Mouse (Mus musculus) right cerebral cortex, postnatal 4 days (tissue): ENCODE data around the gene Lgr5.

Source experiments
- DNase-seq: peaks from one replicate; pipeline ENCODE4 v3.0.0-alpha.2; 2022

The Lgr5 gene

DNA sequence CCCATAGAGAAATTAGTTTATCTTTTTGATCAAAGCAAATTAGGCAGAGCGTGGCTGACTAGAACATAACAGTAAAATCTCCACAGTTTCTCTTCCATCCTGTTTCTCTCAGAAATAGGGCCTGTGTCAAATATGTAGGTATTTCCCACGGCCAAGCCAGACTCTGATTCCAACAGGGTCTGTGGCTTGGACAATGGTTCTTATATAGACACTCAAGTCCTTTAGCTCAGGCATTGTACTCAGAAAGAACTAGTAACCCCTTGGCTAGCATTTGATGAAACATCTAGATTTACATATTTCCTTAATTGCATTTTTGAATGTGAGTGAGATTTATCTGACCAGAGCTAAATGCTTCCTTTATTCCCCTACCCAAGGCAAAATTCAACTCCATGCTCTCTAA lies 17.0 kb downstream of the Lgr5 start:
- DNase-seq: no peak

GRCm38 (mm10) chr10:115569712-115570491 lies 17.7 kb downstream of the Lgr5 start, which contains the start of gene A930009A15Rik:
TSS of gene A930009A15Rik (plus strand) at chr10:115569986.
- no peak for DNase-seq

GRCm38 (mm10) chr10:115563961-115564360 lies 23.6 kb downstream of the Lgr5 start:
- no peak for DNase-seq

DNA sequence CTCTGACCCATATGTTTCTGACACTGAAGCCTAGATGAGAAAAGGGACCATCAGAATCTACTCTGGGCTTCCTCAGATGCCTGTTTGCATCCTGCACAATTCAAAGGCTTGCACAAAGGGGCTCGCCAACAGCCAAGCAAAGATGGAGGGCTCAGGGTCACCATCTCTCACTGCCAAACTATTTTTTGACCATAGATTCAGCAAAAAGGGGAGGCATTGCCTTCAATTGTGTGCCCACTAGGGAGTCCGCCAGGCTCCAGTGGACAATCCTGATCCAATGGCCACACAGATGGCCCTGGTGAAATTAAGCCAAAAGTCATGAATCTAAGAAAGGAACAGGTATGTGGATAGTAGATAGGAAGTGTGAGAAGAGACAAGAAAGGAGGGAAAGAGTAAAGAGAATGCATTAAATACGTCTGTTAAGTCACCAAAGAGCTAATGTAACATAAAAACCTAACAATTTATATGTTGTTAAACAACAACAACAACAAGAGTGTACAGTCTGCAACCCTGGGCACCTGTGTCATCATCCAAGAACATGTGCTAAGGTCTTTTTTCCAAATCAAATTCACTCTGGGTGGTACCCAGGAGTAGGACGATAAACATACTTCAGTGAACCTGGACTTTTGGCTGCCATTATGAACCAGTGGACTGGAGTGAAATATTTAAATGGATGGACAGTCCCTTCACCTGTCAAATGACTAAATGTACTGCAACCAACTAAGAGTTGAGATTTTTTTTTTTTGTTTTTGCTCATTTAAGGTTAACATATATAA lies 24.5 kb downstream of the Lgr5 start:
- DNase-seq: no peak

DNA sequence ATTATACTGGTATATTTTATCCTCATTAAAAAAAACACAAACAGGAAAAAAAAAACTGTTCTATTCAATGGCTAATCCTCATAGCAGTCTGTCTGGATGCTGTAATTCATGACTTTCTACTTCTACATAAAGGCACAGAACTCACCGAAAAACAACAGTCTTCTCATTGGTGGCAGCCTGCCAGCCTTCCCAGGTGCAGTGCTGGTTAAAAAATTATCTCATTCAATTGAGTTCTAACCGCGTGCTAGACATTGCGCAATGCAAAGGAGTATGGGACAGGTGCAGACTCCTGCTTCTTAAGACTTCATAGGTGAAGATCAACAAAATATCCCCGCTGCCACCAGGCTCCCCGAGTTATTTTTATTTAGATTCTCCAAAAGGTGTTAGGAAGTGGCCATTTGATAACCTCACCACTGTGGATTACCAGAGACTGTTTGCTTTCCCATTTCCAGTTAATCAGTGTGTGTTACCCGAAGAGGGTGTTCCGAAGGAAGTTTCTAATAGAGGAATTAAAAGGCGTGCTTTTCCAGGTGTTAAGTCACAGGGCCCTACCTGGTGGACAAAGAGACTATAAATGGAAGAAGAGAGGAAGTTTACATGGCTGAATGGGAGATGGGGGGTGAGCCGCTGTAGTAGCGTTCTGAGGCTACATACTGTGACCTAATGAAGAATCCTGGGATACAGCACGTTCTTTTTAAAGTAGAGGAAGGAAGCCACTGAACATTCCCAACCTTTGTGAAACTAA lies 26.3 kb downstream of the Lgr5 start:
- DNase-seq: no peak

DNA sequence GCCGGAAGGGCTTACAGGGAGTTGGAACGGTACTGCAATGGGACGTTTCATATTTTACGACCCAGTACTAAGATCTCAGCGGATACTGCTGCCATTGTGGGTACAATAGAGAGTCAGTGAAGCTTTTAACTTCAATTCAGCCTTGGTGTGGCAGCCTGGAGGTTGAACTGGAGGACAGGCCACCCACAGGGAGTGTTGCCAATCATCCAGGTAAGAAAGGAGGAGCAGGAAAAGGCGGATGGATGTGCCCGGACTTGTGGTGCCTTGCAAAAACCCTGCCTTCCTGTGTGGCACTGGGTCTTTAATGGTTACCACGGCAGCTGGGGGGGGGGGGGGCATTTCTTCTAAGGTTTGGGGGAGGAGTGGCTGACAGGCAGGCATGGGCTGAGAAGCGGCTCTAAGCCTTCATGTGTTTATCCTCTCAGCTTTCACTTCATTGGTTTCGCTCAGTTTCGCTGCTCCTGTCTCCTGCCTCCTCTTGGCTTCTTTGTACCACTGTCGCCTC lies 30.8 kb downstream of the Lgr5 start:
- DNase-seq: no peak

DNA sequence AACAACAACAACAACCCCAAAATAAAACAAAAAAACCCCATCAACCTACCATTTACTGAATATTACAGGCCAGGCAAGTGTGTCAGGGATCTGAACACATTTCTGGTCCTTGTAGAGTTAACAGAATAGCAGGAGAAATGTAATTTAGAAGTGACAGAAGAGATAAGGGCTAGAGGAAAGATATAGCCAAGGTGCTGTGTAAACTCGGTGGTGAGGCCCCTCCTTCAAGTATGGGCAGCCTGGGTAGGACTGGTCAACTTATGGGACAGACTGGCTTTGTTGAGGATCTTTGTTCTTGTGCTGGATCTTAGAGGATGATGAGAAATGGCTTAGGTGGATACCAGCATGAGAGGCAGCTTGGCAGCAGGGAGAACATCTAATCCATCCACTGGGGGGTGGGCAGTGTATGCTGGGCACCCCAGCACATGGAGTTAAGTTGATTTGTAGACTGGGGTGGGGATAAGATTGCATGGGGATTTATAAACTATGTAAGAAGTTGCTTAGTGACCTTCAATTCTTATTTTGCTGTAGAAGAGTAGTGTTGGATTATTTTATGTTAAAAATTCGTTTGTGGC lies 32.3 kb downstream of the Lgr5 start:
- DNase-seq: no peak

GRCm38 (mm10) chr10:115553352-115554113 lies 34.0 kb downstream of the Lgr5 start:
- no peak for DNase-seq

DNA sequence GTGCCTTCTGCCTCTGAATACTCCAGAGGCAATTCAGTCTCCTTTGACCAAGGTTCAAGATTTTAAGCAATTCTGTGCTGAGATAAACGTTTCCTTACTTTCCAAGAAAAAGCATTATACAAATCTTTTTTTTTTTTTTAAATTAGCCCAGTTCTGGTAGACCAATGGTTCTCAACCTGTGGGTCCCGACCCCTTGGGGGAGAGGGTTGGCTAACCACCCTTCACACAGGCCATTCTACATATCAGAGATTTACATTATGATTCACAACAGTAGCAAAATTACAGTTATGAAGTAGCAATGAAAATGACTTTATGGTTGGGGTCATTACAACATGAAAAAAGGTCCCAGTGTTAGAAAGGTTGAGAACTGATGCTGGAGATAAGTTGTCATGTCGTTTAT lies 36.5 kb downstream of the Lgr5 start:
- no peak for DNase-seq

GRCm38 (mm10) chr10:115550253-115550652 lies 37.3 kb downstream of the Lgr5 start:
- DNase-seq: no peak

- no peak for DNase-seq
Observed at GRCm38 (mm10) chr10:115542917-115543316, 44.7 kb downstream of the Lgr5 start.

DNA sequence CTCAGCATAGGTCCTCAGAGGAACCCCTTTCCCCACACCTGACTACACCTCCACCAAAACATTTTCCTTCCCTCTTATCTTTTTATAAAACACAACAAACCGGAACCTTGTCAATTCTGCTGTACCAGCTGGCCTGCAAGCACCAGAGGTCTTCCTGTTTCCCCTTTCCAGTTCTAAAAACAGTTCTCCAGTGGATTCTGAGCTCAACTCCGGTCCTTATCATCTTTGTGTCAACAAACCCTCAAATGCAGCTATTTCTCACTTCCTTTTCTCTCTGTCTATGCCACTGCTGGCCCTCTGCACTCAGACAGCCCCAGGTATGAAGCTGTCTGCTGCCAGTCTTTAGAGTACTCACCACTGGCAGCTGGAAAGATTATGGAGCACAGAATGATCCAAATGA lies 56.8 kb downstream of the Lgr5 start:
- no peak for DNase-seq

DNA sequence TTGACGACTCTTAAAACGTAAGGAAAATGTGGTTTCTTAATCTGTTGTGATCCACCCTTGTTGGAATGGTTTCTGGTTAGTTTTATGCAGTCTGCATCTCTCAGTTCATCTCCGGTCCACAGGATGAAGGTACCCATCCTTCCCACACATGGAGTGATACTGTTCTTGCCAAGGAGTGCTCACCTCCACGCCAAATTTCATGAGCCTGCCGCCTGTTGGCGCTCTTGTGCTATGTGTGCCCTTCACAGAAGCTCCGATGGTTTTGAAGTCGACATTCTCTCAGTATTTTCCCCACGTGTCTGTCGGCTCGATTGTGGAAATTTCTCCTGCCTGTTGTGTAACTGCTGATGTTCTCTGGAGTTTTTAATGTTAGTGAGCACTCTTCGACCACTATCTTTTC lies 57.8 kb downstream of the Lgr5 start:
- no peak for DNase-seq

- DNase-seq: no peak
Observed at GRCm38 (mm10) chr10:115528892-115529291, 58.7 kb downstream of the Lgr5 start.

- no peak for DNase-seq
Observed at GRCm38 (mm10) chr10:115521081-115521451, 66.5 kb downstream of the Lgr5 start.

GRCm38 (mm10) chr10:115520200-115521080 lies 67.1 kb downstream of the Lgr5 start:
- DNase-seq: no peak

DNA sequence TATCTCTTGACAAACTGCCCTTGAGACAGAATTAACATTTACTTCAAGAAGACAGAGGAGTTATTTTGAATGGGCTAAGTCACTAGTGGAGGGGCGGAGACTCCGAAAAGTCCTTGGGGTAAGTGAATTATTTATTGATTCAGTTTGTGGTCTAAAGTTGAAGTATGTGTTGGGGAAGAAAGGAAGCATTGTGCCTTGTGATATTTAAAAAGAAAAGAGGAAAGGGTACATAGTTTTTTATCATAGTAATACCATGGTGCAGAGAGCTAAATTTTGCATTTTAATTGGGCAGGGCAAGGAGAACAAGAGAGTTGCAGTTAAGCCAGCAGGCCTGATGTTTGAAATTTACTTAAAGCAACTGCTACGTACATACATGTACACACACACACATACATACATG lies 68.7 kb downstream of the Lgr5 start:
- DNase-seq: no peak

GRCm38 (mm10) chr10:115515503-115515902 lies 72.1 kb downstream of the Lgr5 start:
- no peak for DNase-seq

- no peak for DNase-seq
Observed at GRCm38 (mm10) chr10:115510959-115511358, 76.6 kb downstream of the Lgr5 start.

DNA sequence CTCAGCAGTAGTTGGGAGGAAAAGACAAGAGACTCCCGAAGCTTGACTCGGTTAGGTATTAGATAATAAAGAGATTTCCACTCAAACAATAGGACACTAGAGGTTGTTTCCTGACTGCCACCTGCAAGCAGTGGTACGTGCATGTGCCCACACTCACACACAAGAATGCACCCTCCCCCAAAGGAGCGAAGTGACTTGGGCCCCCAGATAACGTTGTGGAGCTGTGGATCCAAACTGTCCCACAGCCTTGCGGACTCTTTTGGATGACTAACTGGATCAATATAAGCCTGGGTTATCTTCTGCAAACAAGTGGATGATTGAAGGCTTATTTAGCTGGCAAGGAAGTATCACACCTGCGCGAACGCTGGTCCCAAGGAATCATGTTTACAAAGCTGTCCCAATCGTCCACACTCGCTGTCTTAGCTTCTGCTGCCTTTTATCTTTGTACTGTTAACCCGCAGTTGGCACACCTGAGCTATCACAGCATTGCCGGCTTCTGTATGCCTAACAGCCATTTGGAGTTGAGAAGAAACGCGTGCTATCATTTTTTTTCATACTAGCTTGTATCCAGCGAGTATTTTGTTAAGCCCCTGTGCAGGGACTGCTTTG lies 81.8 kb downstream of the Lgr5 start:
- DNase-seq: no peak

DNA sequence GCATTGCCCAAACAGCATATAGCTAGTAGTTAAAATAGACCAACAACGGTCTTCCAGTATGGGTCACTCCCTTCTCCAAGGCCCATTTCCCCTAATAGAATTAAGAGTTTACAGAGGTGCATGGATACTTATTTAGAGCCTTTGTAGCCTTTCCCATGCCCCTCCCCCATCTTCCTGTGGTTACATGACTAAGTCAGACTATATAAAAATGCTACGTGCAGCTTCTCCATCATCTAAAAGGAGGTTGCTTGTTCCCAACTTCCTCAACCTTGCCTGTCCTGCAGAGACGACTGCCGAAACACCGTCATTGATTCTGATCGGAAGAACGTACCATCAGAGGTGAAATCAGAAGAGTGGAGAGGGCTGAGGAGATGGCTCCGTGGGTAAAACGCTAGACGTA lies 82.4 kb downstream of the Lgr5 start:
- no peak for DNase-seq
